Mouse (Mus musculus) neural tube, embryonic 13.5 days (tissue): ENCODE results near the gene Lcat. TPM values are rescaled to one million over a fixed set of nuclear protein-coding genes. Genes with fewer than 3 reads are reported as not detected.

Source experiments
- ATAC-seq: fragments of 200-750 bp; cut with Nextera tagmentation; 2 replicates; pipeline ENCODE4 v1.8.0; 2017; ENCODE audit warnings: low read depth, mild to moderate bottlenecking, moderate TSS enrichment, moderate library complexity
- H3K27ac ChIP-seq: fragments of 300-500 bp; sonication (generic); replicated peaks from 2 replicates; pipeline ENCODE4 v1.5.1; 2015; ENCODE audit warnings: moderate library complexity, mild to moderate bottlenecking, inconsistent platforms
- H3K27me3 ChIP-seq: fragments of 300-500 bp; sonication (generic); 2 replicates; pipeline ENCODE4 v1.6.1; 2015; ENCODE audit warnings: mild to moderate bottlenecking, inconsistent platforms
- H3K36me3 ChIP-seq: fragments of 300-500 bp; sonication (generic); 2 replicates; pipeline ENCODE4 v1.6.1; 2015; ENCODE audit warnings: mild to moderate bottlenecking, inconsistent platforms
- H3K4me1 ChIP-seq: fragments of 300-500 bp; sonication (generic); replicated peaks from 2 replicates; pipeline ENCODE4 v1.6.1; 2015; ENCODE audit warnings: inconsistent platforms
- H3K4me2 ChIP-seq: fragments of 300-500 bp; sonication (generic); 2 replicates; pipeline ENCODE4 v1.6.1; 2015; ENCODE audit warnings: inconsistent platforms, mild to moderate bottlenecking, moderate library complexity
- H3K4me3 ChIP-seq: fragments of 300-500 bp; sonication (generic); 2 replicates; pipeline ENCODE4 v1.5.1; 2015; ENCODE audit warnings: mild to moderate bottlenecking, inconsistent platforms
- H3K9ac ChIP-seq: fragments of 300-500 bp; sonication (generic); 2 replicates; pipeline ENCODE4 v1.6.1; 2015; ENCODE audit warnings: moderate library complexity, mild to moderate bottlenecking, inconsistent platforms
- H3K9me3 ChIP-seq: fragments of 300-500 bp; sonication (generic); 2 replicates; pipeline ENCODE4 v1.6.1; 2016; ENCODE audit warnings: inconsistent platforms
- WGBS: fragments of 180-500 bp; shearing (Covaris S2); methylation state at CpG from one replicate; pipeline ENCODE4 v1.1.7; 2015; 5-methylcytosine and 5-hydroxymethylcytosine counted together
- microRNA-seq: library from miRNA; unstranded; fragments of <30 nt; microRNA quantifications from one replicate; pipeline ENCODE4, GENCODE M21; 2016
- polyA plus RNA-seq: library from polyadenylated mRNA; unstranded; fragments of >200 nt; fragmentation: Nextera tagmentation; extraction: Ambion mirVana; gene quantifications from 2 replicates; pipeline ENCODE4 v1.2.1, GENCODE M21; 2015

Lcat gene
- polyA plus RNA-seq, 1 experiment from 2014 or later = 0.71 TPM

DNA sequence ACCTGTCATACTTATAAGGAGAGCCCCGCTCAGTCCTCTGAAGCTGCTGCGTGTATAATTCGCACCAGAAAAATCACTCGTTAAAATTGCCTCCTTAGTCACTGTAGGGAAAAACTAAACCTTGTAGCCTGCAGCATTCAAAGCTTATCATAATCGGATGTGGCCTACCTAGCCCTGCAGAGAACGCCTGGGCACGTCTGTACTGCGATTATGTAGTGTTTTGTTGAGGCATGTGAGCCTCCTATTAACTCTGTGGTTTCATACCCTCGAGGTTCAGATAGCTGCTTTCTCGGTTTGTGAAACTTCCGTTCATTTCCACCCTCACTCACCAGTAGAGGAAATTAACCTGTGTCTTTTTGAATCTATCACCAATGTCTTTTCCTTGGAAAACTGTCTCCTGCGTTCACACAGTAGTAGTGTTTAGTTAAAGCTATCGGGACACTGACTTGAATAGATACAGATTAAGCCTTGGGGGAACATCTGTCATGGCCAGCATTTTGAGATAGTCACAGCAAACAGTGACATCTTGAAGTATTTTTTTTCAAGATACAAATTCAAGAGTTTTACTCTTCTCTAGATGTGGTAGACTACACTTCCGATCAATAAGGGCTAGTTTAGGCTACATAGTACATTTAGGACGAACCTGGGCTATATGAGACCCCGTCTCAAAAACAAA is 42.1 kb downstream of the Lcat start:
- H3K27me3 ChIP-seq = no peaks in the 10 kb centered on the region
- ATAC-seq = no peak
- H3K4me1 ChIP-seq = peaks cover 11% of the 10 kb centered on the region
- no peaks in the 10 kb centered on the region for H3K36me3 ChIP-seq
- peak overlapping the region; percentile 90 for H3K27ac ChIP-seq
- H3K4me3 ChIP-seq = peak overlapping the region; percentile 81
- no peaks in the 10 kb centered on the region for H3K9me3 ChIP-seq
- H3K4me2 ChIP-seq = peak overlapping the region; percentile 74
- peak overlapping the region; percentile 91 for H3K9ac ChIP-seq
- 43% methylated on average over 16 of the region's 16 CpGs for WGBS

GRCm38 (mm10) chr8:105900180-105900940 is 42.8 kb downstream of the Lcat start, which contains the start of gene Pskh1:
Gene Pskh1 (plus strand): TSS chr8:105900441.
- peak; percentile 94 for ATAC-seq
- WGBS = under 1% methylated on average over 68 of the region's 68 CpGs
- peak within 1 kb of the TSS; percentile 90 for H3K27ac ChIP-seq
- peak within 1 kb of the TSS; percentile 81 for H3K4me3 ChIP-seq
- H3K36me3 ChIP-seq = 0 out of 2 replicates have a peak, but pooled peaks cover 2% of the 10 kb centered on the region
- H3K9ac ChIP-seq = peak within 1 kb of the TSS; percentile 91
- no peaks in the 10 kb centered on the region for H3K9me3 ChIP-seq
- H3K27me3 ChIP-seq = no peaks in the 10 kb centered on the region
- H3K4me2 ChIP-seq = peak within 1 kb of the TSS; percentile 74
- peaks cover 11% of the 10 kb centered on the region for H3K4me1 ChIP-seq

DNA sequence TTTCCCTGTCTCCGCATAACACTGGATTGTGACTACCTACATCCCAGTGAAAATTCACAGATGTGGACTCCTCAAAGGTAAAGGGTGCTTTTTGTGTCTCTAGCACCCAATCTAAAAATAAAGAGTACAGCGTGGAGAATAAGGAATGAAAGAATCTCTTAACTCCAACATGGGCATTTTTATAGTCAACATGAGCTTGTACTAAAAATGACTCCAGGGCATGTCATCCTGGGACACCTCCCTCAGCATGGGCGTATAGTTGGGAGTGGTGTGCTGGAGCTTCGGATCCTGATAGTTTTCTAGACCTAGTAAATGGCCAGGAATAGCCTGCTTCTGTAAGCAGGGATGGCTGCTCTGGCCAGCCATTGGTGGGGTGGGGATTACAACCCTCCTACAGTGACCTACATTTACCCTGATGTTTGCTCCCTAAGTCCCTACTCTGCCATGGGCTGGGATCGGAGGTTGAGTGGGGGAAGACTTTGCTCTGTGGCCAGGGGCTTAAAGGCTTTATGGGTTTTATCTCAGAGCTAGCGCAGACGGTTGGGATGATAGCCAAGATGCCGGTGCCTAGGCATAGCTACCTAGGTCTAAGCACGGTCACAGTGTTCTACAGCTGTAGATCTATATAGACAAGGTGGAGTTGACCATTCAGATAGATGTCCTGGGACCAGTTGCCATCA is 45.2 kb downstream of the Lcat start:
- peaks cover 20% of the 10 kb centered on the region for H3K4me1 ChIP-seq
- no peak overlapping the region for H3K4me3 ChIP-seq
- no peaks in the 10 kb centered on the region for H3K9me3 ChIP-seq
- H3K4me2 ChIP-seq = no peak overlapping the region
- no peak for ATAC-seq
- WGBS = 85% methylated on average over 9 of the region's 9 CpGs
- no peaks in the 10 kb centered on the region for H3K27me3 ChIP-seq
- peaks cover 16% of the 10 kb centered on the region for H3K36me3 ChIP-seq
- no peak overlapping the region for H3K27ac ChIP-seq
- H3K9ac ChIP-seq = no peak overlapping the region

DNA sequence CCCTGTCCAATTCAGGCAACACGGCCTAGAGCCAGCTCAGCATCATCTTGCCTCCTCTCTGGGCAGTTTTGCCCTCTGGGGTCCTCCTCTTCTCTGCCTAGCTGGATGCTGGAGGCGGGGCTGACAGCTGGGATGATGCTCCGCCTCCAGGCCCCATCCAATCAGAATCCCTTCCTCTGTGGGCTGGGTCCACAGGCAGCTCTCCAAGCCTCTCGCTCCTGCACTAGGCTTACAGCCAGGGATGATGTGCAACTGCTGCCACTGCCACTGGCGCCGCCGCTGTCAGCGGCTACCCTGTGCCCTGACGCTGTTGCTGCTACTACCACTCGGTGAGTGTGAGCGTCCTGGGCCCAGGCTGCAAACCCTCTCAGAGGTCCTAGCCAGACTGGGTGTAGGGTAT is 49.8 kb downstream of the Lcat start, which contains the start of gene Nrn1l:
Nrn1l (plus strand) TSS at position 229 of the 400 bp plus-strand sequence.
- Histone ChIP-seq H3K4me3 (0 out of 2 replicates have a peak within 1 kb of the TSS, but pooled peaks have one; percentile 3), H3K36me3 (peaks cover 62% of the 10 kb centered on the region), H3K27me3 (no peaks in the 10 kb centered on the region), H3K27ac (peak within 1 kb of the TSS; percentile 65), H3K4me1 (peaks cover 9% of the 10 kb centered on the region), H3K9me3 (no peaks in the 10 kb centered on the region), H3K9ac (peak within 1 kb of the TSS; percentile 58), H3K4me2 (peak within 1 kb of the TSS; percentile 35)
- 3% methylated on average over 11 of the region's 11 CpGs for WGBS
- ATAC-seq = peak; percentile 91

DNA sequence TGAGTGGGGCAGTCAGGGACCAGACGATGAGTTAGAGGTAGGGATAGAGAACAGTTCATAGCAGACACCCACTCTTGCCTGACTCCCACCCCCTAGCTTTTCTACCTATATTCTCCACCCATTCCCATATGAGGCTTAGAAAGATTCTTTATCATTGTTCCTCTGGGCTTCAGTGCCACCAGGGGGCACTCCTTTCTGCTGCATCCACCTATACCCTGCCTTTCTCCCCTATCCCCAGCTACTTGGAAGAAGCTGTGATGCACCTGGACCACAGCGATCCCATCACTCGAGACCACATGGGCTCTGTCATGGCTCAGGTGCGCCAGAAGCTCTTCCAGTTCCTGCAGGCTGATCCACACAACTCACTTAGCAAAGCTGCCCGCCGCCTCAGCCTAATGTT is 50.8 kb downstream of the Lcat start:
- Histone ChIP-seq H3K9me3 (no peaks in the 10 kb centered on the region), H3K9ac (no peak overlapping the region), H3K36me3 (peaks cover 72% of the 10 kb centered on the region), H3K27ac (peak overlapping the region; percentile 38; the same call in 1 of the 2 replicates), H3K27me3 (no peaks in the 10 kb centered on the region), H3K4me1 (peaks cover 9% of the 10 kb centered on the region), H3K4me3 (no peak overlapping the region), H3K4me2 (no peak overlapping the region)
- ATAC-seq = 0 out of 2 replicates have a peak, but pooled peaks have one; percentile 4
- WGBS = 91% methylated on average over 6 of the region's 6 CpGs

DNA sequence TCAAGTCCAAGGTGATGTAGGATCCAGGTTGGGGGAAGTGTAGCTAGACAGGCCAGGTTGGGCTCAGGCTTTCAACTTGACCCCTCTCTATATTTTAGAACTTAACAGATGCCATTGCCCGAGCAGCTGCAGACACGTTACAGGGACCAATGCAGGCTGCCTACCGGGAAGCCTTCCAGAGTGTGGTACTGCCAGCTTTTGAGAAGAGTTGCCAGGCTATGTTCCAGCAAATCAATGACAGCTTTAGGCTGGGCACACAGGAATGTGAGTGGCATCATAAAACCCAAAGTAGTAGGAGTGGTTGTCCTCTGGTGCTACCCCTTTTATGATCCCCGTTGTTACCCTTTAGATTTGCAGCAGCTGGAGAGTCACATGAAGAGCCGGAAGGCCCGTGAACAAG is 52.3 kb downstream of the Lcat start:
- WGBS = 76% methylated on average over 6 of the region's 6 CpGs
- no peak for ATAC-seq
- no peak overlapping the region for H3K4me3 ChIP-seq
- peaks cover 9% of the 10 kb centered on the region for H3K4me1 ChIP-seq
- no peak overlapping the region for H3K4me2 ChIP-seq
- H3K9ac ChIP-seq = no peak overlapping the region
- H3K27me3 ChIP-seq = no peaks in the 10 kb centered on the region
- H3K27ac ChIP-seq = no peak overlapping the region
- no peaks in the 10 kb centered on the region for H3K9me3 ChIP-seq
- H3K36me3 ChIP-seq = peaks cover 87% of the 10 kb centered on the region

DNA sequence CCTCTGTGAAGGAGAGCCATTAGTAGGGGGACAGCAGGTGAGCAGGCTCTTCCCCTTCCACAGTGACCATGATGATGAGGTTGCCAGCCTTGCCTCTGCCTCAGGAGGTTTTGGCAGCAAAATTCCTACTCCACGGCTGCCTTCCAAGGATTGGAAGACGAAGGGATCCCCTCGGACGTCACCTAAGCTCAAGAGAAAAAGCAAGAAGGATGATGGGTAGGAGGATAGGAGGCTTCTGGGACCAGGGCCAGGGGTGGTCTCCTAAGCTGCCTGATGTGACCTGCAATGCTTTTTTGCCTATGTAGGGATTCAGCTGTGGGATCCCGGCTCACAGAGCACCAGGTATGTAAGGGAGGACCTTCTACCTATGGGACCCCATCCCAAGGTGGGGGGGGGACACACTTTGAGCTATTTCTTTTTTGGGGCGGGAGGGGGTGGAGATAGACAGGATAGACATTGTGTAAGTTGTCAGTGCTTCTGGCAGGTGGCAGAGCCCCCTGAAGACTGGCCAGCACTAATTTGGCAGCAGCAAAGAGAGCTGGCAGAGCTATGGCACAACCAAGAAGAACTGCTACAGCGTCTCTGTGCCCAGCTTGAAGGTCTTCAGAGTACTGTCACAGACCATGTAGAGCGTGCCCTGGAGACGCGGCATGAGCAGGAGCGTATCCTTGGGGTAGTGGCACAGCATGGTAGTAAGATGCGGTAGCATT is 53.3 kb downstream of the Lcat start:
- H3K9me3 ChIP-seq = no peaks in the 10 kb centered on the region
- H3K4me2 ChIP-seq = no peak overlapping the region
- H3K4me1 ChIP-seq = peaks cover 9% of the 10 kb centered on the region
- no peaks in the 10 kb centered on the region for H3K27me3 ChIP-seq
- ATAC-seq = no peak
- no peak overlapping the region for H3K27ac ChIP-seq
- H3K36me3 ChIP-seq = peaks cover 90% of the 10 kb centered on the region
- WGBS = 92% methylated on average over 12 of the region's 12 CpGs
- H3K9ac ChIP-seq = no peak overlapping the region
- no peak overlapping the region for H3K4me3 ChIP-seq

Small RNA genes lying within 50 kb of the gene (microRNA-seq; reads per million reads assigned to microRNA genes)
- gene Mir7074 = not detected

Other genes starting within 250 kb of the Lcat start
- gene Acd, start 242.3 kb downstream of the Lcat start, polyA plus RNA-seq = 77.1 and 87.1 TPM in 2 replicates
- 47.7 and 48.0 TPM in 2 replicates for gene Pard6a, start 242.2 kb downstream of the Lcat start, polyA plus RNA-seq
- gene 4933405L10Rik, start 235.7 kb downstream of the Lcat start, polyA plus RNA-seq = not detected in 2 replicates
- gene Enkd1, start 235.2 kb downstream of the Lcat start, polyA plus RNA-seq = 10.3 and 11.2 TPM in 2 replicates
- 66.7 and 72.4 TPM in 2 replicates for gene Gfod2, start 184.7 kb downstream of the Lcat start, polyA plus RNA-seq
- 11.6 and 13.0 TPM in 2 replicates for gene Ranbp10, start 116.0 kb downstream of the Lcat start, polyA plus RNA-seq
- gene Tsnaxip1, start 115.7 kb downstream of the Lcat start, polyA plus RNA-seq = 0.46 and 0.54 TPM in 2 replicates
- 52.7 and 63.8 TPM in 2 replicates for gene Cenpt, start 90.1 kb downstream of the Lcat start, polyA plus RNA-seq
- gene Thap11, start 88.2 kb downstream of the Lcat start, polyA plus RNA-seq = 61.4 and 64.1 TPM in 2 replicates
- 198 and 201 TPM in 2 replicates for gene Nutf2, start 82.8 kb downstream of the Lcat start, polyA plus RNA-seq
- gene Edc4, start 62.5 kb downstream of the Lcat start, polyA plus RNA-seq = 43.9 and 48.6 TPM in 2 replicates
- 0.46 and 0.54 TPM in 2 replicates for gene Nrn1l, start 49.8 kb downstream of the Lcat start, polyA plus RNA-seq
- gene Pskh1, start 42.9 kb downstream of the Lcat start, polyA plus RNA-seq = 14.2 and 14.3 TPM in 2 replicates
- 3.1 and 3.6 TPM in 2 replicates for gene Ctrl, start 9.5 kb downstream of the Lcat start, polyA plus RNA-seq
- gene Psmb10, start 4.9 kb downstream of the Lcat start, polyA plus RNA-seq = 43.1 and 43.2 TPM in 2 replicates
- 8.7 and 11.0 TPM in 2 replicates for gene Slc12a4, start 22.7 kb upstream of the Lcat start, polyA plus RNA-seq
- not detected in 2 replicates for gene Dpep3, start 36.0 kb upstream of the Lcat start, polyA plus RNA-seq
- gene Dus2, start 48.0 kb upstream of the Lcat start, polyA plus RNA-seq = 21.5 and 23.1 TPM in 2 replicates
- gene Dpep2nb, start 62.6 kb upstream of the Lcat start, polyA plus RNA-seq = 0.24 TPM in 1 of 2 replicates, not detected in the other
- 20.7 and 22.2 TPM in 2 replicates for gene Ddx28, start 68.5 kb upstream of the Lcat start, polyA plus RNA-seq
- gene Nfatc3, start 115.5 kb upstream of the Lcat start, polyA plus RNA-seq = 4.1 and 4.2 TPM in 2 replicates
- gene Esrp2, start 193.6 kb upstream of the Lcat start, polyA plus RNA-seq = 0.34 and 1.3 TPM in 2 replicates
- 18.1 and 18.8 TPM in 2 replicates for gene Pla2g15, start 207.0 kb upstream of the Lcat start, polyA plus RNA-seq
- gene Slc7a6, start 225.5 kb upstream of the Lcat start, polyA plus RNA-seq = 67.3 and 72.5 TPM in 2 replicates